Mouse (Mus musculus): ENCODE results near the gene Hoxa5. TPM values are rescaled to one million over a fixed set of nuclear protein-coding genes. Genes with fewer than 3 reads are reported as not detected.

Gene Hoxa5
- polyA plus RNA-seq, 1 experiment from 2014 or later = 0.41 TPM

GRCm38 (mm10) chr6:52217459-52217768 is 13.0 kb upstream of the Hoxa5 start:
- H3K27ac ChIP-seq (replicated peaks) = no peak overlapping the region
- WGBS (ENCODE audit: insufficient replicate concordance) = 2% methylated on average over 25 of the region's 25 CpGs
- peak overlapping the region; percentile 22 for H3K4me3 ChIP-seq (replicated peaks)
- no peak for ATAC-seq (ENCODE audit: insufficient read depth)
- peaks cover 24% of the 10 kb centered on the region; the same call in 1 of the 2 replicates for H3K4me1 ChIP-seq (replicated peaks)
- no peaks in the 10 kb centered on the region for H3K9me3 ChIP-seq (replicated peaks)
- H3K4me2 ChIP-seq = peak overlapping the region; percentile 49
- peaks cover 100% of the 10 kb centered on the region for H3K27me3 ChIP-seq
- H3K36me3 ChIP-seq (replicated peaks) = no peaks in the 10 kb centered on the region
- H3K9ac ChIP-seq = no peak overlapping the region

GRCm38 (mm10) chr6:52216691-52217458 is 12.5 kb upstream of the Hoxa5 start:
- Histone ChIP-seq H3K36me3 (replicated peaks) (no peaks in the 10 kb centered on the region), H3K9ac (no peak overlapping the region), H3K4me3 (replicated peaks) (peak overlapping the region; percentile 22), H3K9me3 (replicated peaks) (no peaks in the 10 kb centered on the region), H3K27ac (replicated peaks) (no peak overlapping the region), H3K27me3 (peaks cover 100% of the 10 kb centered on the region), H3K4me2 (peak overlapping the region; percentile 49), H3K4me1 (replicated peaks) (peaks cover 21% of the 10 kb centered on the region; the same call in 1 of the 2 replicates)
- no peak for ATAC-seq (ENCODE audit: insufficient read depth)
- WGBS (ENCODE audit: insufficient replicate concordance) = 1% methylated on average over 60 of the region's 60 CpGs

- H3K27ac ChIP-seq (replicated peaks) = no peak overlapping the region
- WGBS (ENCODE audit: insufficient replicate concordance) = 5% methylated on average over 30 of the region's 30 CpGs
- no peak overlapping the region for H3K4me3 ChIP-seq (replicated peaks)
- H3K4me1 ChIP-seq (replicated peaks) = peaks cover 16% of the 10 kb centered on the region; the same call in 1 of the 2 replicates
- H3K9ac ChIP-seq = no peak overlapping the region
- no peak overlapping the region for H3K4me2 ChIP-seq
- H3K27me3 ChIP-seq = peaks cover 100% of the 10 kb centered on the region
- no peaks in the 10 kb centered on the region for H3K36me3 ChIP-seq (replicated peaks)
- no peaks in the 10 kb centered on the region for H3K9me3 ChIP-seq (replicated peaks)
- ATAC-seq (ENCODE audit: insufficient read depth) = no peak
These were observed 11.6 kb upstream of the Hoxa5 start for GRCm38 (mm10) chr6:52215771-52216535.

- Histone ChIP-seq H3K9me3 (replicated peaks) (no peaks in the 10 kb centered on the region), H3K27ac (replicated peaks) (no peak overlapping the region), H3K27me3 (peaks cover 100% of the 10 kb centered on the region), H3K4me3 (replicated peaks) (no peak overlapping the region), H3K36me3 (replicated peaks) (no peaks in the 10 kb centered on the region), H3K4me2 (no peak overlapping the region), H3K9ac (no peak overlapping the region), H3K4me1 (replicated peaks) (peaks cover 16% of the 10 kb centered on the region; the same call in 1 of the 2 replicates)
- ATAC-seq (ENCODE audit: insufficient read depth) = no peak
- 46% methylated on average over 3 of the region's 3 CpGs for WGBS (ENCODE audit: insufficient replicate concordance)
These were observed 10.7 kb upstream of the Hoxa5 start for GRCm38 (mm10) chr6:52215070-52215469.

- WGBS (ENCODE audit: insufficient replicate concordance) = 38% methylated on average over 5 of the region's 5 CpGs
- H3K4me2 ChIP-seq = no peak overlapping the region
- H3K4me3 ChIP-seq (replicated peaks) = no peak overlapping the region
- no peaks in the 10 kb centered on the region for H3K9me3 ChIP-seq (replicated peaks)
- peaks cover 100% of the 10 kb centered on the region for H3K27me3 ChIP-seq
- H3K36me3 ChIP-seq (replicated peaks) = no peaks in the 10 kb centered on the region
- ATAC-seq (ENCODE audit: insufficient read depth) = no peak
- peaks cover 16% of the 10 kb centered on the region; the same call in 1 of the 2 replicates for H3K4me1 ChIP-seq (replicated peaks)
- H3K27ac ChIP-seq (replicated peaks) = no peak overlapping the region
- no peak overlapping the region for H3K9ac ChIP-seq
These were observed 9.9 kb upstream of the Hoxa5 start for GRCm38 (mm10) chr6:52214271-52214670.

GRCm38 (mm10) chr6:52213119-52213986 is 9.0 kb upstream of the Hoxa5 start, which contains the start of the genes Hoxa3 and Gm28308:
Gene Hoxa3, minus strand, starts transcription at chr6:52213336.
Gene Gm28308, minus strand, starts transcription at chr6:52213339.
- Histone ChIP-seq H3K27ac (replicated peaks) (no peak within 1 kb of the TSS), H3K4me2 (peak within 1 kb of the TSS; percentile 46), H3K27me3 (peaks cover 100% of the 10 kb centered on the region), H3K4me1 (replicated peaks) (peaks cover 17% of the 10 kb centered on the region; the same call in 1 of the 2 replicates), H3K4me3 (replicated peaks) (peak within 1 kb of the TSS; percentile 37), H3K9ac (no peak within 1 kb of the TSS), H3K36me3 (replicated peaks) (no peaks in the 10 kb centered on the region), H3K9me3 (replicated peaks) (no peaks in the 10 kb centered on the region)
- WGBS (ENCODE audit: insufficient replicate concordance) = 4% methylated on average over 38 of the region's 38 CpGs
- no peak for ATAC-seq (ENCODE audit: insufficient read depth)

GRCm38 (mm10) chr6:52212556-52213118 is 8.2 kb upstream of the Hoxa5 start:
- Histone ChIP-seq H3K27me3 (peaks cover 100% of the 10 kb centered on the region), H3K9ac (no peak overlapping the region)

GRCm38 (mm10) chr6:52211961-52212360 is 7.6 kb upstream of the Hoxa5 start:
- no peak for ATAC-seq (ENCODE audit: insufficient read depth)
- 2% methylated on average over 13 of the region's 13 CpGs for WGBS (ENCODE audit: insufficient replicate concordance)
- Histone ChIP-seq H3K27me3 (peaks cover 100% of the 10 kb centered on the region), H3K36me3 (replicated peaks) (no peaks in the 10 kb centered on the region), H3K9me3 (replicated peaks) (no peaks in the 10 kb centered on the region), H3K4me3 (replicated peaks) (0 out of 2 replicates have a peak overlapping the region, but pooled peaks have one; percentile 2), H3K9ac (no peak overlapping the region), H3K4me2 (peak overlapping the region; percentile 46; the same call in 1 of the 2 replicates), H3K4me1 (replicated peaks) (peaks cover 15% of the 10 kb centered on the region; the same call in 1 of the 2 replicates), H3K27ac (replicated peaks) (no peak overlapping the region)

More at GRCm38 (mm10) chr6:52212556-52213118, 8.2 kb upstream of the Hoxa5 start:
- Histone ChIP-seq H3K4me1 (replicated peaks) (peaks cover 20% of the 10 kb centered on the region; the same call in 1 of the 2 replicates), H3K27ac (replicated peaks) (no peak overlapping the region), H3K36me3 (replicated peaks) (no peaks in the 10 kb centered on the region), H3K9me3 (replicated peaks) (no peaks in the 10 kb centered on the region), H3K4me2 (peak overlapping the region; percentile 46), H3K4me3 (replicated peaks) (peak overlapping the region; percentile 37)
- WGBS (ENCODE audit: insufficient replicate concordance) = 1% methylated on average over 22 of the region's 22 CpGs
- no peak for ATAC-seq (ENCODE audit: insufficient read depth)

- H3K36me3 ChIP-seq (replicated peaks) = no peaks in the 10 kb centered on the region
- no peak overlapping the region for H3K27ac ChIP-seq (replicated peaks)
- no peak overlapping the region for H3K4me3 ChIP-seq (replicated peaks)
- no peak for ATAC-seq (ENCODE audit: insufficient read depth)
- H3K4me2 ChIP-seq = peak overlapping the region; percentile 46; the same call in 1 of the 2 replicates
- no peaks in the 10 kb centered on the region for H3K9me3 ChIP-seq (replicated peaks)
- peaks cover 100% of the 10 kb centered on the region for H3K27me3 ChIP-seq
- no peak overlapping the region for H3K9ac ChIP-seq
- WGBS (ENCODE audit: insufficient replicate concordance) = 2% methylated on average over 37 of the region's 37 CpGs
- 0 out of 2 replicates have a peak, but pooled peaks cover 12% of the 10 kb centered on the region for H3K4me1 ChIP-seq (replicated peaks)
These were observed 7.0 kb upstream of the Hoxa5 start for GRCm38 (mm10) chr6:52211170-52211935.

GRCm38 (mm10) chr6:52209685-52210046 is 5.3 kb upstream of the Hoxa5 start:
- H3K4me1 ChIP-seq (replicated peaks) = peaks cover 12% of the 10 kb centered on the region; the same call in 1 of the 2 replicates
- WGBS (ENCODE audit: insufficient replicate concordance) = 24% methylated on average over 12 of the region's 12 CpGs
- H3K36me3 ChIP-seq (replicated peaks) = no peaks in the 10 kb centered on the region
- H3K4me2 ChIP-seq = no peak overlapping the region
- H3K9me3 ChIP-seq (replicated peaks) = no peaks in the 10 kb centered on the region
- no peak overlapping the region for H3K9ac ChIP-seq
- no peak overlapping the region for H3K4me3 ChIP-seq (replicated peaks)
- H3K27me3 ChIP-seq = peaks cover 100% of the 10 kb centered on the region
- H3K27ac ChIP-seq (replicated peaks) = no peak overlapping the region
- ATAC-seq (ENCODE audit: insufficient read depth) = no peak
